Mouse (Mus musculus) MEL (cell line): ENCODE measurements around the gene Atp23. TPM values are rescaled to one million over a fixed set of nuclear protein-coding genes. Genes with fewer than 3 reads are reported as not detected.
A peak's percentile ranks its signal among the peaks of the same experiment; 100 is the strongest.

ENCODE experiments used
- DNase-seq: peaks from one replicate; pipeline ENCODE4 v3.0.0; 2011; ENCODE audit warnings: low read depth, low spot score
- H3K27ac ChIP-seq: 2 replicates; pipeline ENCODE4 v1.5.1; 2012; ENCODE audit warnings: low read depth, mild to moderate bottlenecking, control low read depth, low read length, moderate library complexity; ENCODE audit not compliant: control insufficient read depth
- H3K27me3 ChIP-seq, 2 experiments: fragments of 150-350 bp in 1 of 2; sonication (generic) in 1 of 2; 2 replicates each; pipeline ENCODE4 v1.6.1; 2012; ENCODE audit warnings: low read length in 2 of 2, mild to moderate bottlenecking in 2 of 2, improper control_type of control experiment in 1 of 2, moderate library complexity in 1 of 2; ENCODE audit not compliant: insufficient read depth in 2 of 2, control insufficient read depth in 1 of 2
- H3K36me3 ChIP-seq, 2 experiments: 2 replicates each; pipeline ENCODE4 v1.6.1; 2012 to 2014; ENCODE audit warnings: low read length in 2 of 2, improper control_type of control experiment in 1 of 2, inconsistent platforms in 1 of 2, mild to moderate bottlenecking in 1 of 2; ENCODE audit not compliant: insufficient read depth in 2 of 2, control insufficient read depth in 1 of 2
- H3K4me1 ChIP-seq, 2 experiments: fragments of 150-350 bp in 1 of 2; sonication (generic) in 1 of 2; 2 replicates each; pipeline ENCODE4 v1.6.1; 2012; ENCODE audit warnings: low read length in 2 of 2, improper control_type of control experiment in 1 of 2, mild to moderate bottlenecking in 1 of 2; ENCODE audit not compliant: insufficient read depth in 2 of 2, control insufficient read depth in 1 of 2
- H3K4me3 ChIP-seq, 2 experiments: fragments of 150-350 bp in 1 of 2; sonication (generic) in 1 of 2; 2 replicates each; pipeline ENCODE4 v1.5.1; 2012; ENCODE audit warnings: low read depth in 2 of 2, low read length in 2 of 2, mild to moderate bottlenecking in 2 of 2, moderate library complexity in 2 of 2, control low read depth in 1 of 2, improper control_type of control experiment in 1 of 2; ENCODE audit not compliant: control insufficient read depth in 1 of 2, insufficient read depth in 1 of 2
- H3K79me2 ChIP-seq: 2 replicates; pipeline ENCODE4 v1.6.1; 2012; ENCODE audit warnings: mild to moderate bottlenecking, low read length, moderate library complexity; ENCODE audit not compliant: control insufficient read depth, poor library complexity, insufficient read depth
- H3K9ac ChIP-seq: 2 replicates; pipeline ENCODE4 v1.6.1; 2012; ENCODE audit warnings: low read depth, mild to moderate bottlenecking, control low read depth, low read length, moderate library complexity; ENCODE audit not compliant: control insufficient read depth, poor library complexity, severe bottlenecking
- H3K9me3 ChIP-seq: fragments of 150-350 bp; sonication (generic); replicated peaks from 2 replicates; pipeline ENCODE4 v1.6.1; 2012; ENCODE audit warnings: mild to moderate bottlenecking, low read length, improper control_type of control experiment, moderate library complexity; ENCODE audit not compliant: insufficient read depth
- BHLHE40 ChIP-seq: IDR thresholded peaks from 2 replicates; pipeline ENCODE4 v1.6.1; 2012; ENCODE audit warnings: low read depth, mild to moderate bottlenecking, inconsistent platforms, low read length, improper control_type of control experiment, borderline replicate concordance
- CTCF ChIP-seq, 3 experiments: IDR thresholded peaks in 2 of 3; conservative IDR thresholded peaks in 1 of 3; 2 replicates each; pipeline ENCODE4 v1.5.1; 2011 to 2012; ENCODE audit warnings: low read length in 3 of 3, low read depth in 2 of 3, mild to moderate bottlenecking in 2 of 3, improper control_type of control experiment in 1 of 3, inconsistent platforms in 1 of 3, mixed read lengths in 1 of 3, moderate library complexity in 1 of 3; ENCODE audit not compliant: control insufficient read depth in 1 of 3, insufficient read depth in 1 of 3, poor library complexity in 1 of 3, severe bottlenecking in 1 of 3
- ELF1 ChIP-seq: IDR thresholded peaks from 2 replicates; pipeline ENCODE4 v1.6.1; 2014; ENCODE audit warnings: low read depth, mild to moderate bottlenecking, inconsistent platforms, low read length, improper control_type of control experiment, moderate library complexity
- EP300 ChIP-seq, 2 experiments: IDR thresholded peaks; 2 replicates each; pipeline ENCODE4 v1.6.1; 2011; ENCODE audit warnings: improper control_type of control experiment in 2 of 2, low read length in 2 of 2, low read depth in 1 of 2, mild to moderate bottlenecking in 1 of 2
- GABPA ChIP-seq: IDR thresholded peaks from 2 replicates; pipeline ENCODE4 v1.6.1; 2012; ENCODE audit warnings: low read depth, mild to moderate bottlenecking, inconsistent platforms, low read length, improper control_type of control experiment, moderate library complexity
- GATA1 ChIP-seq: IDR thresholded peaks from 2 replicates; pipeline ENCODE4 v1.6.1; 2011; ENCODE audit warnings: low read depth, low read length, improper control_type of control experiment
- HCFC1 ChIP-seq: IDR thresholded peaks from 2 replicates; pipeline ENCODE4 v1.6.1; 2012; ENCODE audit warnings: low read depth, mild to moderate bottlenecking, inconsistent platforms, low read length, improper control_type of control experiment, moderate library complexity
- JUND ChIP-seq: IDR thresholded peaks from 2 replicates; pipeline ENCODE4 v1.6.1; 2011; ENCODE audit warnings: low read depth, mild to moderate bottlenecking, improper control_type of control experiment, low read length
- KAT2A ChIP-seq: conservative IDR thresholded peaks from 2 replicates; pipeline ENCODE4 v1.6.1; 2012; ENCODE audit warnings: low read depth, low read length, improper control_type of control experiment, inconsistent platforms
- MAX ChIP-seq: IDR thresholded peaks from 2 replicates; pipeline ENCODE4 v1.6.1; 2011; ENCODE audit warnings: low read length, improper control_type of control experiment
- MEF2A ChIP-seq: IDR thresholded peaks from 2 replicates; pipeline ENCODE4 v1.6.1; 2014; ENCODE audit warnings: low read depth, mild to moderate bottlenecking, inconsistent platforms, low read length, improper control_type of control experiment; ENCODE audit not compliant: poor library complexity, insufficient replicate concordance, severe bottlenecking; ENCODE audit errors: extremely low read depth
- MXI1 ChIP-seq: IDR thresholded peaks from 2 replicates; pipeline ENCODE4 v1.6.1; 2011; ENCODE audit warnings: mild to moderate bottlenecking, low read depth, low read length, improper control_type of control experiment
- MYB ChIP-seq: IDR thresholded peaks from 2 replicates; pipeline ENCODE4 v1.6.1; 2011; ENCODE audit warnings: mild to moderate bottlenecking, low read depth, low read length, improper control_type of control experiment
- MYC ChIP-seq: IDR thresholded peaks from 2 replicates; pipeline ENCODE4 v1.6.1; 2011; ENCODE audit warnings: low read depth, mild to moderate bottlenecking, low read length, improper control_type of control experiment, moderate library complexity
- NELFE ChIP-seq: IDR thresholded peaks from 2 replicates; pipeline ENCODE4 v1.6.1; 2011; ENCODE audit warnings: low read depth, low read length, improper control_type of control experiment
- NRF1 ChIP-seq: IDR thresholded peaks from 2 replicates; pipeline ENCODE4 v1.6.1; 2014; ENCODE audit warnings: low read depth, mild to moderate bottlenecking, inconsistent platforms, low read length, improper control_type of control experiment, moderate library complexity; ENCODE audit not compliant: poor library complexity, insufficient read depth, severe bottlenecking
- POLR2AphosphoS2 ChIP-seq: IDR thresholded peaks from 2 replicates; pipeline ENCODE4 v1.6.1; 2011; ENCODE audit warnings: low read length, improper control_type of control experiment
- RAD21 ChIP-seq: IDR thresholded peaks from 2 replicates; pipeline ENCODE4 v1.6.1; 2011; ENCODE audit warnings: mild to moderate bottlenecking, low read depth, low read length, improper control_type of control experiment
- RCOR1 ChIP-seq: IDR thresholded peaks from 2 replicates; pipeline ENCODE4 v1.6.1; 2012; ENCODE audit warnings: low read depth, mild to moderate bottlenecking, inconsistent platforms, low read length, improper control_type of control experiment
- SIN3A ChIP-seq: IDR thresholded peaks from 2 replicates; pipeline ENCODE4 v1.6.1; 2012; ENCODE audit warnings: low read length, improper control_type of control experiment, inconsistent platforms
- TAL1 ChIP-seq: IDR thresholded peaks from 2 replicates; pipeline ENCODE4 v1.6.1; 2012; ENCODE audit warnings: mild to moderate bottlenecking, inconsistent platforms, low read length, moderate library complexity, mixed read lengths
- TBP ChIP-seq: IDR thresholded peaks from 2 replicates; pipeline ENCODE4 v1.8.0; 2011; ENCODE audit warnings: low read depth, low read length, improper control_type of control experiment
- TCF12 ChIP-seq: IDR thresholded peaks from 2 replicates; pipeline ENCODE4 v1.6.1; 2014; ENCODE audit warnings: low read depth, mild to moderate bottlenecking, inconsistent platforms, low read length, improper control_type of control experiment, moderate library complexity
- UBTF ChIP-seq: IDR thresholded peaks from 2 replicates; pipeline ENCODE4 v1.6.1; 2012; ENCODE audit warnings: low read depth, mild to moderate bottlenecking, inconsistent platforms, low read length, improper control_type of control experiment, moderate library complexity, borderline replicate concordance; ENCODE audit not compliant: insufficient read depth
- USF1 ChIP-seq: IDR thresholded peaks from 2 replicates; pipeline ENCODE4 v1.6.1; 2014; ENCODE audit warnings: low read depth, mild to moderate bottlenecking, inconsistent platforms, low read length, improper control_type of control experiment, moderate library complexity
- USF2 ChIP-seq, 2 experiments: IDR thresholded peaks; 2 replicates each; pipeline ENCODE4 v1.6.1; 2011 to 2012; ENCODE audit warnings: improper control_type of control experiment in 2 of 2, low read length in 2 of 2, borderline replicate concordance in 1 of 2, inconsistent platforms in 1 of 2, low read depth in 1 of 2, mild to moderate bottlenecking in 1 of 2; ENCODE audit not compliant: insufficient read depth in 1 of 2
- ZKSCAN1 ChIP-seq: IDR thresholded peaks from 2 replicates; pipeline ENCODE4 v1.6.1; 2012; ENCODE audit warnings: low read depth, mild to moderate bottlenecking, inconsistent platforms, low read length, improper control_type of control experiment, moderate library complexity
- ZMIZ1 ChIP-seq: IDR thresholded peaks from 2 replicates; pipeline ENCODE4 v1.6.1; 2012; ENCODE audit warnings: low read depth, mild to moderate bottlenecking, inconsistent platforms, low read length, improper control_type of control experiment, moderate library complexity
- polyA plus RNA-seq, 2 experiments: library from polyadenylated mRNA; stranded (reverse) in 1 of 2; unstranded in 1 of 2; fragments of >175 nt in 1 of 2; fragments of >200 nt in 1 of 2; gene quantifications; 2 replicates each; pipeline versions ENCODE4 v1.2.1 to v1.2.4; 2012; ENCODE audit warnings: low replicate concordance in 2 of 2, low read depth in 1 of 2; ENCODE audit not compliant: insufficient read length in 2 of 2, insufficient read depth in 1 of 2, missing spikeins in 1 of 2
- total RNA-seq: library from RNA; depleted of rRNA; stranded (reverse); fragments of 300-350 nt; gene quantifications from 2 replicates; pipeline ENCODE4 v1.2.3, GENCODE M21; 2012

The Atp23 gene
- total and polyA plus RNA-seq, 3 experiments: 23.0 to 26.1 TPM; not detected in 1

GRCm38 (mm10) chr10:126872256-126872655 lies 28.9 kb downstream of the Atp23 start:
- DNase-seq: no peak
- Histone ChIP-seq H3K9me3 (no peaks in the 10 kb centered on the region), H3K9ac (no peak overlapping the region), H3K27me3 (no peaks in the 10 kb centered on the region), H3K4me1 (no peaks in the 10 kb centered on the region; a peak in 2 of 4 replicates)
- TF ChIP-seq NRF1: no peak
- no peak for TF ChIP-seq ELF1
- TF ChIP-seq, all 39 proteins: peak for 0
- no peak overlapping the region for H3K4me3 ChIP-seq
- no peak overlapping the region for H3K27ac ChIP-seq
- H3K79me2 ChIP-seq: no peaks in the 10 kb centered on the region
- peaks cover 0 to 3% of the 10 kb centered on the region in 2 experiments; a peak in 1 of 4 replicates for H3K36me3 ChIP-seq

- H3K9ac ChIP-seq: no peak overlapping the region
- H3K36me3 ChIP-seq: no peaks in the 10 kb centered on the region
- H3K27ac ChIP-seq: no peak overlapping the region
- no peaks in the 10 kb centered on the region for H3K79me2 ChIP-seq
- H3K4me3 ChIP-seq: no peak overlapping the region
- H3K27me3 ChIP-seq: no peaks in the 10 kb centered on the region
- no peaks in the 10 kb centered on the region; a peak in 1 of 4 replicates for H3K4me1 ChIP-seq
- H3K9me3 ChIP-seq: no peaks in the 10 kb centered on the region
- peak; percentile 76 for DNase-seq
- TF ChIP-seq GATA1 (no peak), TCF12 (no peak), RCOR1 (no peak), GABPA (no peak), ELF1 (no peak), USF2 (IDR thresholded peaks at IDR 0.05; ENCODE audit: borderline replicate concordance in 1 of 2, insufficient read depth in 1 of 2, low read depth in 1 of 2, low read length in 2 of 2) (no peak), NELFE (no peak), ZMIZ1 (no peak), MAX (peak; percentile 60; the same call in 1 of the 2 replicates), CTCF (IDR thresholded peaks at IDR 0.05 in 2 of 3, conservative IDR thresholded peaks at IDR 0.05 in 1 of 3; ENCODE audit: control insufficient read depth in 1 of 3, insufficient read depth in 1 of 3, low read depth in 2 of 3, low read length in 3 of 3, poor library complexity in 1 of 3, severe bottlenecking in 1 of 3) (peak; percentile 66 to 91 (median 88)), SIN3A (no peak), MYB (no peak), TAL1 (no peak), HCFC1 (no peak), MYC (peak; percentile 78), UBTF (no peak), NRF1 (0 out of 2 replicates have a peak, but pooled peaks have one; percentile 22), POLR2AphosphoS2 (no peak), KAT2A (no peak), USF1 (no peak), ZKSCAN1 (no peak), TBP (no peak), BHLHE40 (no peak), MEF2A (no peak), JUND (no peak), EP300 (IDR thresholded peaks at IDR 0.05; ENCODE audit: low read depth in 1 of 2, low read length in 2 of 2) (no peak), RAD21 (peak; percentile 82), MXI1 (0 out of 2 replicates have a peak, but pooled peaks have one; percentile 41)
These were observed 31.5 kb downstream of the Atp23 start for GRCm38 (mm10) chr10:126869372-126870318.
